Mouse (Mus musculus): ENCODE measurements around the gene Mettl24. TPM values are rescaled to one million over a fixed set of nuclear protein-coding genes. Genes with fewer than 3 reads are reported as not detected.

Gene Mettl24
- polyA plus RNA-seq, 1 experiment, result 0.98 TPM

GRCm38 (mm10) chr10:40644456-40644855, 38.6 kb upstream of the Mettl24 start:
- Histone ChIP-seq H3K4me3 (ENCODE audit: control insufficient read depth, low read depth, low read length) (no peak overlapping the region), H3K27me3 (ENCODE audit: control insufficient read depth, insufficient read depth, low read length) (no peaks in the 10 kb centered on the region), H3K27ac (ENCODE audit: control insufficient read depth, insufficient read depth, low read depth, low read length) (no peak overlapping the region), H3K36me3 (ENCODE audit: control insufficient read depth, insufficient read depth, low read length) (no peaks in the 10 kb centered on the region), H3K4me1 (ENCODE audit: control insufficient read depth, insufficient read depth, low read length) (no peaks in the 10 kb centered on the region; the same call in 1 of the 2 replicates)
- TF ChIP-seq CTCF (IDR thresholded peaks at IDR 0.05; ENCODE audit: control insufficient read depth, insufficient read depth, insufficient replicate concordance, low read depth, low read length) (no peak), POLR2A (IDR thresholded peaks at IDR 0.05; ENCODE audit: control insufficient read depth, low read depth, low read length) (no peak)

DNA sequence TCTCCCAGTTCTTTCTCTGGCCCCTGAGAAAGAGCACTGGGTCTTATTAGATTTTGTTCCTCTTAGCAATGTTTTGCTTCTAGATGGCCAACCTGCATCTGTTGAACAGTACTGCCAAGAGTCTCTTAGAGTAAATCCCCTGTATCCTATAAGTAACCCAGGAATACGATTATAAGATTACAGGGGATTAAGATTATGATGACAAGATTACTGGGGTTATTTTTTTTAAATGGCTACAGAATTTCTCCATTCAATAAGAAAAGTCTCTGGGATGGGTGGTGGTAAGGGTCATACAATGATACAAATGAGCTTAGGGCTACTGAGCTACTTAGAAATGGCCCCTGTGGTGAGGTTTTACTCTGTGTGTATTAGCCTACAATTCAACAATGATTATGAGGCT, 37.7 kb upstream of the Mettl24 start:
- H3K36me3 ChIP-seq (ENCODE audit: control insufficient read depth, insufficient read depth, low read length), result no peaks in the 10 kb centered on the region

GRCm38 (mm10) chr10:40648776-40649175, 34.3 kb upstream of the Mettl24 start:
- no peak overlapping the region for H3K27ac ChIP-seq (ENCODE audit: control insufficient read depth, insufficient read depth, low read depth, low read length)
- no peaks in the 10 kb centered on the region for H3K36me3 ChIP-seq (ENCODE audit: control insufficient read depth, insufficient read depth, low read length)
- H3K4me1 ChIP-seq (ENCODE audit: control insufficient read depth, insufficient read depth, low read length), result no peaks in the 10 kb centered on the region
- no peak overlapping the region for H3K4me3 ChIP-seq (ENCODE audit: control insufficient read depth, low read depth, low read length)
- H3K27me3 ChIP-seq (ENCODE audit: control insufficient read depth, insufficient read depth, low read length), result no peaks in the 10 kb centered on the region
- TF ChIP-seq POLR2A (IDR thresholded peaks at IDR 0.05; ENCODE audit: control insufficient read depth, low read depth, low read length) (no peak), CTCF (IDR thresholded peaks at IDR 0.05; ENCODE audit: control insufficient read depth, insufficient read depth, insufficient replicate concordance, low read depth, low read length) (no peak)

More for the DNA sequence above, 37.7 kb upstream of the Mettl24 start:
- no peak overlapping the region for H3K27ac ChIP-seq (ENCODE audit: control insufficient read depth, insufficient read depth, low read depth, low read length)
- no peak overlapping the region for H3K4me3 ChIP-seq (ENCODE audit: control insufficient read depth, low read depth, low read length)
- H3K4me1 ChIP-seq (ENCODE audit: control insufficient read depth, insufficient read depth, low read length), result no peaks in the 10 kb centered on the region
- no peaks in the 10 kb centered on the region for H3K27me3 ChIP-seq (ENCODE audit: control insufficient read depth, insufficient read depth, low read length)
- TF ChIP-seq CTCF (IDR thresholded peaks at IDR 0.05; ENCODE audit: control insufficient read depth, insufficient read depth, insufficient replicate concordance, low read depth, low read length) (no peak), POLR2A (IDR thresholded peaks at IDR 0.05; ENCODE audit: control insufficient read depth, low read depth, low read length) (no peak)

DNA sequence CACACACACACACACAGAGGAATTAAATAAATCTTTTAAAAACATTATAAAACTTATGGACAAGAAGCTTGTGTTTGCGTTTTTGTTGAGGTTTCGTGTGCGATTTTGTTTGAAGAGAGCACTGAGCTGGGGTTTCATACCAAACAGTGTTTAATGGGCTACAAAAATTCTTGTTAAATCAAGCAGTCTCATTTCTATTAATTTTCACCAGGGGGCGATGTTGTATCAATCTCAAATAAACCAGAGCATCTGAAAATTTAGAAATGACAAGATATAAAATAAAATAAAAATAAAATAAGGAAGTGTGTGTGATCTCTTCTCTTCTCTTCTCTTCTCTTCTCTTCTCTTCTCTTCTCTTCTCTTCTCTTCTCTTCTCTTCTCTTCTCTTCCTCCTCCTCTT, 33.4 kb upstream of the Mettl24 start:
- H3K27me3 ChIP-seq (ENCODE audit: control insufficient read depth, insufficient read depth, low read length), result no peaks in the 10 kb centered on the region
- TF ChIP-seq CTCF (IDR thresholded peaks at IDR 0.05; ENCODE audit: control insufficient read depth, insufficient read depth, insufficient replicate concordance, low read depth, low read length), result no peak
- no peak for TF ChIP-seq POLR2A (IDR thresholded peaks at IDR 0.05; ENCODE audit: control insufficient read depth, low read depth, low read length)
- no peak overlapping the region for H3K4me3 ChIP-seq (ENCODE audit: control insufficient read depth, low read depth, low read length)

DNA sequence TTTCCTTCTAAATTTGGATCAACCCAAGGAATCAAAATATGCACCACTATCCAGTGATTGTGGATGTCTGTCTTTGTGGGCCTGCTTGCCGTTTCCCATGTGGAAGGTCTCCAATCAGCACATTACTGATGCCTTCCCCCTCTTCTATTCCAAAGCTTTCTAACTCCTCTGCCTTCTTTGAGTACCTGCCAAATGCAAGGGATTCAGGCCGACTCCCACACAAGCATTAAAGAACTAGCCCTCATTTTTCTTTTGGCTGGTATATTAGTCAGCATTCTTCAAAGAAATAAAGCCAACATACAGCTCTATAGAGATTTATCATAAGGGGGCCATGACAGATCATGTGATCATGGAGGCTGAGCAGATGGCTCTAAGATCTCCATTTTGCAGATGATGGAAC, 31.4 kb upstream of the Mettl24 start:
- Histone ChIP-seq H3K36me3 (ENCODE audit: control insufficient read depth, insufficient read depth, low read length) (no peaks in the 10 kb centered on the region), H3K4me3 (ENCODE audit: control insufficient read depth, low read depth, low read length) (no peak overlapping the region), H3K4me1 (ENCODE audit: control insufficient read depth, insufficient read depth, low read length) (no peaks in the 10 kb centered on the region), H3K27ac (ENCODE audit: control insufficient read depth, insufficient read depth, low read depth, low read length) (no peak overlapping the region), H3K27me3 (ENCODE audit: control insufficient read depth, insufficient read depth, low read length) (no peaks in the 10 kb centered on the region)
- TF ChIP-seq CTCF (IDR thresholded peaks at IDR 0.05; ENCODE audit: control insufficient read depth, insufficient read depth, insufficient replicate concordance, low read depth, low read length), result no peak
- TF ChIP-seq POLR2A (IDR thresholded peaks at IDR 0.05; ENCODE audit: control insufficient read depth, low read depth, low read length), result no peak

More for the DNA sequence above, 33.4 kb upstream of the Mettl24 start:
- Histone ChIP-seq H3K4me1 (ENCODE audit: control insufficient read depth, insufficient read depth, low read length) (no peaks in the 10 kb centered on the region), H3K27ac (ENCODE audit: control insufficient read depth, insufficient read depth, low read depth, low read length) (no peak overlapping the region), H3K36me3 (ENCODE audit: control insufficient read depth, insufficient read depth, low read length) (no peaks in the 10 kb centered on the region)

- no peak for TF ChIP-seq POLR2A (IDR thresholded peaks at IDR 0.05; ENCODE audit: control insufficient read depth, low read depth, low read length)
- H3K27ac ChIP-seq (ENCODE audit: control insufficient read depth, insufficient read depth, low read depth, low read length), result no peak overlapping the region
These were observed 17.8 kb upstream of the Mettl24 start for GRCm38 (mm10) chr10:40665270-40665669.

DNA sequence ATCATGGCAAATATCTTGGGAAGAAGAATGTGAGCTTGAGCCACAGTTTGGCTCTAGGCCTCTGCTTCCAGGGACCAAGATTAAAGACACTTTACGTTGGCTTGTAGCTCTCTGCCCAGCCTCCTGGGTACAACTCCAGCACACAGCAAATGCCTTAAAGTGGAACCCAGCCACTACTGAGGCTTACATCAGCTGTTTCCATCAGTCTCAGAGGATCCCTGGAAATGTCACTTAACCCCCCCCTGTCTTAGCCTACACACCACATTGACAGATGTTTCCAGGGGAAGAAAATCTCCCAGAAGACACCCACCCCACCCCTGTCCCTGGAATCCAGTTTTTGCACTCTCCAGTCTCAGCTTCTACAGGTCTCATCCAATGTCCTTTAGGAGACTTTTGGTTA, 16.1 kb upstream of the Mettl24 start:
- Histone ChIP-seq H3K36me3 (ENCODE audit: control insufficient read depth, insufficient read depth, low read length) (no peaks in the 10 kb centered on the region), H3K27me3 (ENCODE audit: control insufficient read depth, insufficient read depth, low read length) (no peaks in the 10 kb centered on the region), H3K4me3 (ENCODE audit: control insufficient read depth, low read depth, low read length) (no peak overlapping the region), H3K4me1 (ENCODE audit: control insufficient read depth, insufficient read depth, low read length) (no peaks in the 10 kb centered on the region), H3K27ac (ENCODE audit: control insufficient read depth, insufficient read depth, low read depth, low read length) (no peak overlapping the region)
- TF ChIP-seq CTCF (IDR thresholded peaks at IDR 0.05; ENCODE audit: control insufficient read depth, insufficient read depth, insufficient replicate concordance, low read depth, low read length) (no peak), POLR2A (IDR thresholded peaks at IDR 0.05; ENCODE audit: control insufficient read depth, low read depth, low read length) (no peak)

More at GRCm38 (mm10) chr10:40665270-40665669, 17.8 kb upstream of the Mettl24 start:
- Histone ChIP-seq H3K4me3 (ENCODE audit: control insufficient read depth, low read depth, low read length) (no peak overlapping the region), H3K27me3 (ENCODE audit: control insufficient read depth, insufficient read depth, low read length) (no peaks in the 10 kb centered on the region), H3K4me1 (ENCODE audit: control insufficient read depth, insufficient read depth, low read length) (no peaks in the 10 kb centered on the region), H3K36me3 (ENCODE audit: control insufficient read depth, insufficient read depth, low read length) (no peaks in the 10 kb centered on the region)

DNA sequence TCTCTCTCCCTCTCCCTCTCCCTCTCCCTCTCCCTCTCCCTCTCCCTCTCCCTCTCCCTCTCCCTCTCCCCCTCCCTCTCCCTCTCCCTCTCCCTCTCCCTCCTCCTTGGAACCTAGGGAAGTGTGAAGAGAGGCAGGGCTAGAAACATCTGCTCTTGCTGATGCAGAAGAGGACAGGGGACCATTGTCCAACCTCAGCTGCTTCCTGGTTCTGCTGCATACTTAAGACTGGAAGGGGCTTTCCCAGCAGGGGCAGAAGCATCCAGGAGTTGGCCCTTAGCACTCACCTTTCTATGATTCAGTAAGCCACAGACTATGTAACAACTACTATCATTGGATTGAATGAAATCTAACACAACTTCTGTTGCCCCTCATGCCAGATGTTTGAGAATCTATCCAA, 14.4 kb upstream of the Mettl24 start:
- Histone ChIP-seq H3K4me3 (ENCODE audit: control insufficient read depth, low read depth, low read length) (no peak overlapping the region), H3K27me3 (ENCODE audit: control insufficient read depth, insufficient read depth, low read length) (no peaks in the 10 kb centered on the region), H3K36me3 (ENCODE audit: control insufficient read depth, insufficient read depth, low read length) (no peaks in the 10 kb centered on the region), H3K27ac (ENCODE audit: control insufficient read depth, insufficient read depth, low read depth, low read length) (no peak overlapping the region), H3K4me1 (ENCODE audit: control insufficient read depth, insufficient read depth, low read length) (no peaks in the 10 kb centered on the region)
- no peak for TF ChIP-seq POLR2A (IDR thresholded peaks at IDR 0.05; ENCODE audit: control insufficient read depth, low read depth, low read length)
- no peak for TF ChIP-seq CTCF (IDR thresholded peaks at IDR 0.05; ENCODE audit: control insufficient read depth, insufficient read depth, insufficient replicate concordance, low read depth, low read length)
